Mouse (Mus musculus) G1E (cell line): ENCODE results near the gene Cbx1.

ENCODE experiments used
- CTCF ChIP-seq: IDR thresholded peaks from 2 replicates; pipeline ENCODE4 v1.5.1; 2012; ENCODE audit warnings: low read depth, low read length, inconsistent platforms, mixed read lengths
- GATA1 ChIP-seq: IDR thresholded peaks from 2 replicates; pipeline ENCODE4 v1.6.1; 2012; ENCODE audit warnings: borderline replicate concordance, low read length, inconsistent platforms, mixed read lengths
- GATA2 ChIP-seq: IDR thresholded peaks from 2 replicates; pipeline ENCODE4 v1.6.1; 2012; ENCODE audit warnings: low read depth, low read length, inconsistent platforms, borderline replicate concordance
- POLR2AphosphoS5 ChIP-seq: IDR thresholded peaks from 2 replicates; pipeline ENCODE4 v1.6.1; 2012; ENCODE audit warnings: low read depth, low read length, inconsistent platforms; ENCODE audit not compliant: insufficient replicate concordance
- TAL1 ChIP-seq: conservative IDR thresholded peaks from 2 replicates; pipeline ENCODE4 v1.6.1; 2012; ENCODE audit warnings: low read depth, low read length, inconsistent platforms, mixed read lengths

DNA sequence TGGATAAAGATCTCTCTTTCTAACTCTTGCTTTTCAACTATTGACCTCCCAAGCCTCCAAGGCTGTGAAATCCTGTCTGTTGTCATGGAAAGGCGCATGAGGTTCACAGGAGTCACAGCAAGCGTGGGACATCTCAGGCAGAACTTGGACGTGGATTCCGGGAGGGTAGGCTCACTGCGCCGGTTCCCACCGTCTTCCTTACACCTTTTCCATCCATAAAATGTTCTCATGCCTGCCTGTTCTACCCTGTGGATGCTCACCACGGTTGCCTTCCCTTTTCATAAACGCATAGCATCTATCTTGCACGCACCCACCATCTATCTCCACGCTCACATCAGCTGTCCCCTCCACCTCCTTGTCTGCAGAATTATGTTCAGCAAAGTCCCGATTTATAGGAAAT lies 48.1 kb upstream of the Cbx1 start:
- TF ChIP-seq CTCF (no peak), GATA2 (no peak), POLR2AphosphoS5 (no peak), GATA1 (no peak), TAL1 (no peak)
